Mouse (Mus musculus) lung, postnatal 0 days (tissue): ENCODE results near the gene Glis2.

Experiments used
- CTCF ChIP-seq: IDR thresholded peaks from 2 replicates; pipeline ENCODE4 v1.5.1; 2016; ENCODE audit warnings: antibody characterized with exemption, mild to moderate bottlenecking
- EP300 ChIP-seq: IDR thresholded peaks from 2 replicates; pipeline ENCODE4 v1.6.1; 2016; ENCODE audit warnings: antibody characterized with exemption, mild to moderate bottlenecking, control low read depth

- TF ChIP-seq CTCF (no peak), EP300 (no peak)
These were observed 75.8 kb downstream of the Glis2 start for GRCm38 (mm10) chr16:4670317-4670716.
